Mouse (Mus musculus) liver, postnatal 0 days (tissue): Measurements from ENCODE around the gene Gm17581. TPM values are rescaled to one million over a fixed set of nuclear protein-coding genes. Genes with fewer than 3 reads are reported as not detected.
"Not testable (repeated sequence)": the region's sequence is repeated elsewhere in the genome, so short reads cannot be mapped to it uniquely, and the experiment has no call there.

ENCODE experiments used
- ATAC-seq: fragments of 200-750 bp; cut with Nextera tagmentation; 2 replicates; pipeline ENCODE4 v1.8.0; 2017; ENCODE audit warnings: mild to moderate bottlenecking, moderate library complexity
- DNase-seq: peaks from one replicate; pipeline ENCODE4 v3.0.0-alpha.2; 2016
- H3K27ac ChIP-seq: fragments of 300-500 bp; sonication (generic); 2 replicates; pipeline ENCODE4 v1.5.1; 2014; ENCODE audit warnings: antibody characterized with exemption, moderate library complexity, mild to moderate bottlenecking, low read depth
- H3K27me3 ChIP-seq: fragments of 300-500 bp; sonication (generic); 2 replicates; pipeline ENCODE4 v1.6.1; 2014; ENCODE audit warnings: low read length, control low read depth, mixed read lengths; ENCODE audit not compliant: insufficient read depth
- H3K36me3 ChIP-seq: fragments of 300-500 bp; sonication (generic); replicated peaks from 2 replicates; pipeline ENCODE4 v1.6.1; 2014; ENCODE audit warnings: mild to moderate bottlenecking, control low read depth, low read length, moderate library complexity, mixed read lengths; ENCODE audit not compliant: insufficient read depth
- H3K4me1 ChIP-seq: fragments of 300-500 bp; sonication (generic); 2 replicates; pipeline ENCODE4 v1.6.1; 2014; ENCODE audit warnings: antibody characterized with exemption, mild to moderate bottlenecking, control low read depth; ENCODE audit not compliant: insufficient read depth
- H3K4me2 ChIP-seq: fragments of 300-500 bp; sonication (generic); 2 replicates; pipeline ENCODE4 v1.6.1; 2014; ENCODE audit warnings: low read depth, mild to moderate bottlenecking, low read length, moderate library complexity, mixed read lengths
- H3K4me3 ChIP-seq: fragments of 300-500 bp; sonication (generic); 2 replicates; pipeline ENCODE4 v1.5.1; 2014; ENCODE audit warnings: low read depth, low read length
- H3K9ac ChIP-seq: fragments of 300-500 bp; sonication (generic); replicated peaks from 2 replicates; pipeline ENCODE4 v1.6.1; 2014; ENCODE audit warnings: mild to moderate bottlenecking, moderate library complexity
- H3K9me3 ChIP-seq: fragments of 300-500 bp; sonication (generic); 2 replicates; pipeline ENCODE4 v1.6.1; 2016; ENCODE audit warnings: mild to moderate bottlenecking, control low read depth, low read length, mixed read lengths
- CTCF ChIP-seq: sonication (generic); IDR thresholded peaks from 2 replicates; pipeline ENCODE4 v1.5.1; 2016; ENCODE audit warnings: antibody characterized with exemption, low read depth
- EP300 ChIP-seq: IDR thresholded peaks from 2 replicates; pipeline ENCODE4 v1.6.1; 2016; ENCODE audit warnings: antibody characterized with exemption, low read depth, mild to moderate bottlenecking
- WGBS: fragments of 180-500 bp; shearing (Covaris S2); extraction: QIAGEN DNeasy Blood & Tissue Kit; methylation state at CpG from one replicate; pipeline ENCODE4 v1.1.7; 2014; ENCODE audit not compliant: insufficient replicate concordance; 5-methylcytosine and 5-hydroxymethylcytosine counted together
- polyA plus RNA-seq: library from polyadenylated mRNA; unstranded; fragments of >200 nt; fragmentation: Nextera tagmentation; extraction: Ambion mirVana; gene quantifications from 2 replicates; pipeline ENCODE4 v1.2.1, GENCODE M21; 2015

Gene Gm17581
- polyA plus RNA-seq, 1 experiment from 2014 or later: not detected

- 88% methylated on average over 12 of the region's 12 CpGs for WGBS
- H3K4me1 ChIP-seq: no peaks in the 10 kb centered on the region
- H3K36me3 ChIP-seq: peaks cover 33% of the 10 kb centered on the region
- no peak overlapping the region for H3K9ac ChIP-seq
- TF ChIP-seq EP300: no peak
- no peak for TF ChIP-seq CTCF
- DNase-seq (no peak), ATAC-seq (no peak)
- no peaks in the 10 kb centered on the region for H3K27me3 ChIP-seq
- H3K27ac ChIP-seq: no peak overlapping the region
- no peaks in the 10 kb centered on the region for H3K9me3 ChIP-seq
- H3K4me3 ChIP-seq: no peak overlapping the region
- no peak overlapping the region for H3K4me2 ChIP-seq
Measured at GRCm38 (mm10) chr2:155717082-155717990, 18.3 kb downstream of the Gm17581 start.

GRCm38 (mm10) chr2:155710557-155710956 lies 25.1 kb downstream of the Gm17581 start:
- ATAC-seq: no peak
- Histone ChIP-seq H3K27ac (no peak overlapping the region), H3K4me1 (no peaks in the 10 kb centered on the region), H3K9me3 (no peaks in the 10 kb centered on the region), H3K36me3 (peaks cover 44% of the 10 kb centered on the region), H3K4me2 (no peak overlapping the region), H3K4me3 (no peak overlapping the region), H3K9ac (no peak overlapping the region), H3K27me3 (no peaks in the 10 kb centered on the region)
- no peak for DNase-seq
- WGBS: 69% methylated on average over 11 of the region's 11 CpGs
- TF ChIP-seq EP300 (no peak), CTCF (no peak)

- no peak overlapping the region for H3K9ac ChIP-seq
- H3K9me3 ChIP-seq: no peaks in the 10 kb centered on the region
- DNase-seq (no peak), ATAC-seq (no peak)
- H3K4me2 ChIP-seq: no peak overlapping the region
- no peaks in the 10 kb centered on the region for H3K27me3 ChIP-seq
- 87% methylated on average over 4 of the region's 4 CpGs for WGBS
- no peaks in the 10 kb centered on the region for H3K4me1 ChIP-seq
- TF ChIP-seq CTCF: no peak
- no peak overlapping the region for H3K27ac ChIP-seq
- H3K4me3 ChIP-seq: no peak overlapping the region
- peaks cover 49% of the 10 kb centered on the region for H3K36me3 ChIP-seq
Measured at GRCm38 (mm10) chr2:155707251-155707650, 28.4 kb downstream of the Gm17581 start.

GRCm38 (mm10) chr2:155703630-155704029 lies 32.0 kb downstream of the Gm17581 start:
- H3K9me3 ChIP-seq: no peaks in the 10 kb centered on the region
- no peak overlapping the region for H3K4me3 ChIP-seq
- H3K9ac ChIP-seq: no peak overlapping the region
- H3K27me3 ChIP-seq: no peaks in the 10 kb centered on the region
- H3K27ac ChIP-seq: no peak overlapping the region
- WGBS: 82% methylated on average over 4 of the region's 4 CpGs
- TF ChIP-seq CTCF (no peak), EP300 (no peak)
- ATAC-seq (no peak), DNase-seq (no peak)
- peaks cover 31% of the 10 kb centered on the region for H3K36me3 ChIP-seq
- H3K4me2 ChIP-seq: no peak overlapping the region
- no peaks in the 10 kb centered on the region for H3K4me1 ChIP-seq

- Histone ChIP-seq H3K27ac (no peak overlapping the region), H3K9me3 (no peaks in the 10 kb centered on the region), H3K4me3 (no peak overlapping the region), H3K27me3 (no peaks in the 10 kb centered on the region), H3K4me1 (no peaks in the 10 kb centered on the region), H3K36me3 (peaks cover 24% of the 10 kb centered on the region), H3K9ac (no peak overlapping the region), H3K4me2 (no peak overlapping the region)
- ATAC-seq (no peak), DNase-seq (no peak)
- 87% methylated on average over 19 of the region's 19 CpGs for WGBS
- no peak for TF ChIP-seq EP300
- TF ChIP-seq CTCF: no peak
Measured at GRCm38 (mm10) chr2:155701399-155701919, 34.2 kb downstream of the Gm17581 start.

GRCm38 (mm10) chr2:155698443-155698842 lies 37.2 kb downstream of the Gm17581 start:
- H3K27me3 ChIP-seq, DNase-seq, H3K4me1 ChIP-seq, H3K9ac ChIP-seq, H3K9me3 ChIP-seq, ATAC-seq, H3K4me2 ChIP-seq, H3K4me3 ChIP-seq, H3K27ac ChIP-seq: not testable (repeated sequence)
- peaks cover 13% of the 10 kb centered on the region for H3K36me3 ChIP-seq
- WGBS: 80% methylated on average over 6 of the region's 6 CpGs
